Mouse (Mus musculus) liver, embryonic 16.5 days (tissue): ENCODE results near the gene Golph3l. TPM values are rescaled to one million over a fixed set of nuclear protein-coding genes. Genes with fewer than 3 reads are reported as not detected.
"Not testable (repeated sequence)": the region's sequence is repeated elsewhere in the genome, so short reads cannot be mapped to it uniquely, and the experiment has no call there.

Experiments used
- ATAC-seq: fragments of 200-750 bp; cut with Nextera tagmentation; 2 replicates; pipeline ENCODE4 v1.8.0; 2017; ENCODE audit warnings: low read depth, mild to moderate bottlenecking, moderate number of reproducible peaks, moderate library complexity
- H3K27ac ChIP-seq: fragments of 300-500 bp; sonication (generic); 2 replicates; pipeline ENCODE4 v1.5.1; 2014; ENCODE audit warnings: mild to moderate bottlenecking, low read length
- H3K27me3 ChIP-seq: fragments of 300-500 bp; sonication (generic); 2 replicates; pipeline ENCODE4 v1.6.1; 2014; ENCODE audit warnings: low read depth, low read length, mixed read lengths; ENCODE audit not compliant: control insufficient read depth, insufficient read depth
- H3K36me3 ChIP-seq: fragments of 300-500 bp; sonication (generic); 2 replicates; pipeline ENCODE4 v1.6.1; 2014; ENCODE audit warnings: mild to moderate bottlenecking; ENCODE audit not compliant: control insufficient read depth, insufficient read depth
- H3K4me1 ChIP-seq: fragments of 300-500 bp; sonication (generic); 2 replicates; pipeline ENCODE4 v1.6.1; 2014; ENCODE audit warnings: low read depth, low read length, mixed read lengths; ENCODE audit not compliant: control insufficient read depth
- H3K4me2 ChIP-seq: fragments of 300-500 bp; sonication (generic); 2 replicates; pipeline ENCODE4 v1.6.1; 2014; ENCODE audit warnings: low read depth, low read length, mixed read lengths
- H3K4me3 ChIP-seq: fragments of 300-500 bp; sonication (generic); 2 replicates; pipeline ENCODE4 v1.5.1; 2014; ENCODE audit warnings: low read depth, mild to moderate bottlenecking, low read length
- H3K9ac ChIP-seq: fragments of 300-500 bp; sonication (generic); 2 replicates; pipeline ENCODE4 v1.6.1; 2014; ENCODE audit warnings: low read depth, low read length
- H3K9me3 ChIP-seq: fragments of 300-500 bp; sonication (generic); replicated peaks from 2 replicates; pipeline ENCODE4 v1.6.1; 2016; ENCODE audit warnings: low read length; ENCODE audit not compliant: control insufficient read depth
- WGBS: fragments of 180-500 bp; shearing (Covaris S2); extraction: QIAGEN DNeasy Blood & Tissue Kit; methylation state at CpG from one replicate; pipeline ENCODE4 v1.1.7; 2014; ENCODE audit not compliant: insufficient replicate concordance; 5-methylcytosine and 5-hydroxymethylcytosine counted together
- polyA plus RNA-seq: library from polyadenylated mRNA; unstranded; fragments of >200 nt; fragmentation: Nextera tagmentation; extraction: Ambion mirVana; gene quantifications from 2 replicates; pipeline ENCODE4 v1.2.1, GENCODE M21; 2015

The Golph3l gene
- 31.4 and 33.2 TPM in 2 replicates for polyA plus RNA-seq

DNA sequence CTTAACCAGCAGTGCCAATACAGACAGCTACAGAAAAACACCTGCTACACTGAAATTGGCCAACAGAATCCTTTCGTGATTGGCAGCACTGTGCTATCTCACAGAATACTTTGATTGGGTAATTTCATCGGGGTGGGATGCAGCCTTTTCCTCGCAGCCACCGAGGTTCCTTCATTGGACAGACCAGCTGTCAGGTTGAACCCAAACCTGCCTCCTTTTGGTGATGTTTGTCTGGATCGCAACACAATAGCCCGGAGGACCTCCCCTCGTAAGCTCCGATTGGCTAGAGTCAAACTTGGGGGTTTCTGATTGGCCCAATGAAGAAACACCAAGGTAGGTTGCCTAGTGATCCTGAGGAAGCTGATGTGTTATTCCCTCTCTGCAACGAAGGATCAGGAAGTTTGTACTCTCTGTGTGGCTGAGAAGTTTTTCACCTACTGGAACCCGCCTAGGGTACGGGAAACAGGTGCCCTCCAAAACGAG lies at the start of gene Golph3l:
Golph3l (plus strand) TSS at position 331 of the 483 bp plus-strand sequence.
- peak; percentile 100 for ATAC-seq
- Histone ChIP-seq H3K4me2 (peak within 1 kb of the TSS; percentile 89), H3K27ac (peak within 1 kb of the TSS; percentile 98), H3K9ac (peak within 1 kb of the TSS; percentile 85), H3K4me1 (peaks cover 7% of the 10 kb centered on the region), H3K4me3 (peak within 1 kb of the TSS; percentile 98), H3K36me3 (peaks cover 12% of the 10 kb centered on the region), H3K9me3 (no peaks in the 10 kb centered on the region), H3K27me3 (no peaks in the 10 kb centered on the region)
- WGBS, result under 1% methylated on average over 12 of the region's 12 CpGs

GRCm38 (mm10) chr3:95538936-95539335 lies 49.8 kb upstream of the Golph3l start:
- Histone ChIP-seq H3K27ac (no peak overlapping the region), H3K4me1 (no peaks in the 10 kb centered on the region), H3K4me2 (no peak overlapping the region), H3K4me3 (no peak overlapping the region), H3K9ac (no peak overlapping the region), H3K36me3 (no peaks in the 10 kb centered on the region), H3K9me3 (no peaks in the 10 kb centered on the region), H3K27me3 (no peaks in the 10 kb centered on the region)
- 79% methylated on average over 10 of the region's 10 CpGs for WGBS
- no peak for ATAC-seq

DNA sequence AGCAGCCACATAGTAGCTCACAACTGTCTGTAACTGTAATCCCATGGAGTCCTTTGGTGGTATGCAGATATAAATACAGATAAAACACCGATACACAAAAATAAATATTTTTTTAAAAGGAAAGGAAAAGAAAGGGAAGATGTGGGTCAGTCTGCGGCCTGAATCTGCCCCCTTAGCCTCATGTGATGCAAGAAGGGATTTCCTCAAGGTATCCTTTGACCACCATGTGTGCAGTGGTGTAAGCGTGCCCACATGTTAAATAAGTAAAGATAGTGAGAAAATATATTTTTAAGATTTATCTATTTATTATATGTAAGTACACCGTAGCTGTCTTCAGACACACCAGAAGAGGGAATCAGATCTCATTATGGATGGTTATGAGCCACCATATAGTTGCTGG lies 48.9 kb upstream of the Golph3l start:
- H3K27ac ChIP-seq, result no peak overlapping the region

DNA sequence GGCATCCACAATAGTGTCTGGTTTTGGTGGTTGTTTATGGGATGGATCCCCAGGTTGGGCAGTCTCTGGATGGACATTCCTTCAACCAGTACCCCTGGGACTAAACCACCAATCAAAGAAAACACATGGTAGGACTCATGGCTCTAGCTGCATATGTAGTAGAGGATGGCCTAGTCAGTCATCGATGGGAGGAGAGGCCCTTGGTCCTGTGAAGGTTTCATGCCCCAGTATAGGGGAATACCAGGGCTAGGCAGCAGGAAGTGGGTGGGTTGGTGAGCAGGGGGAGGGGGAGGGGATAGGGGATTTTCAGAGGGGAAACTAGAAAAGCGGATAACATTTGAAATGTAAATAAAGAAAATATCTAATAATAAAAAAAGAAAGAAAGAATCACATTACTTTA lies 47.5 kb upstream of the Golph3l start:
- not testable (repeated sequence) for H3K4me2 ChIP-seq, H3K4me1 ChIP-seq, H3K9ac ChIP-seq, H3K9me3 ChIP-seq, H3K27me3 ChIP-seq, ATAC-seq, H3K4me3 ChIP-seq, H3K36me3 ChIP-seq, H3K27ac ChIP-seq
- WGBS, result 28% methylated on average over 2 of the region's 2 CpGs

More for the DNA sequence above, 48.9 kb upstream of the Golph3l start:
- H3K9me3 ChIP-seq, result no peaks in the 10 kb centered on the region
- H3K9ac ChIP-seq, result no peak overlapping the region
- no peak overlapping the region for H3K4me2 ChIP-seq
- no peaks in the 10 kb centered on the region for H3K4me1 ChIP-seq
- no peaks in the 10 kb centered on the region; the same call in 1 of the 2 replicates for H3K27me3 ChIP-seq
- no peak for ATAC-seq
- no peak overlapping the region for H3K4me3 ChIP-seq
- H3K36me3 ChIP-seq, result no peaks in the 10 kb centered on the region
- 72% methylated on average over 4 of the region's 4 CpGs for WGBS

DNA sequence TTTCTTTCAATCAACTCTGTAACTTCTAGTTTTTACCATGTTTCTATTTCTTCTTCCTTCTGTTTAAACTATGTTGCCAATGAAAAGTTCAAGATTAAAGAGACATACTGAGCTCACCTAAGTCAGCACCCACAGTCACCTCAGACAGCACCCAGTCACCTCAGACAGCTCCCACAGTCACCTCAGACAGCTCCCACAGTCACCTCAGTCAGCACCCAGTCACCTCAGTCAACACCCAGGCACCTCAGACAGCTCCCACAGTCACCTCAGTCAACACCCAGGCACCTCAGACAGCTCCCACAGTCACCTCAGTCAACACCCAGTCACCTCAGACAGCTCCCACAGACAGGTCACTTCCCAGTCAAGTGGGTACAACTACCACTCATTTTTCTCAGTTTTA lies 46.6 kb upstream of the Golph3l start:
- no peak overlapping the region for H3K4me2 ChIP-seq
- no peak overlapping the region for H3K27ac ChIP-seq
- ATAC-seq, result no peak
- no peaks in the 10 kb centered on the region for H3K4me1 ChIP-seq
- no peaks in the 10 kb centered on the region; the same call in 1 of the 2 replicates for H3K27me3 ChIP-seq
- no peak overlapping the region for H3K9ac ChIP-seq
- H3K9me3 ChIP-seq, result no peaks in the 10 kb centered on the region
- no peak overlapping the region for H3K4me3 ChIP-seq
- no peaks in the 10 kb centered on the region for H3K36me3 ChIP-seq

- H3K9me3 ChIP-seq, result no peaks in the 10 kb centered on the region
- no peak overlapping the region for H3K27ac ChIP-seq
- no peak for ATAC-seq
- H3K36me3 ChIP-seq, result no peaks in the 10 kb centered on the region
- no peak overlapping the region for H3K9ac ChIP-seq
- no peaks in the 10 kb centered on the region for H3K4me1 ChIP-seq
- H3K4me2 ChIP-seq, result no peak overlapping the region
- no peaks in the 10 kb centered on the region; the same call in 1 of the 2 replicates for H3K27me3 ChIP-seq
- H3K4me3 ChIP-seq, result no peak overlapping the region
- 70% methylated on average over 7 of the region's 7 CpGs for WGBS
These were observed 45.8 kb upstream of the Golph3l start for GRCm38 (mm10) chr3:95542981-95543380.

DNA sequence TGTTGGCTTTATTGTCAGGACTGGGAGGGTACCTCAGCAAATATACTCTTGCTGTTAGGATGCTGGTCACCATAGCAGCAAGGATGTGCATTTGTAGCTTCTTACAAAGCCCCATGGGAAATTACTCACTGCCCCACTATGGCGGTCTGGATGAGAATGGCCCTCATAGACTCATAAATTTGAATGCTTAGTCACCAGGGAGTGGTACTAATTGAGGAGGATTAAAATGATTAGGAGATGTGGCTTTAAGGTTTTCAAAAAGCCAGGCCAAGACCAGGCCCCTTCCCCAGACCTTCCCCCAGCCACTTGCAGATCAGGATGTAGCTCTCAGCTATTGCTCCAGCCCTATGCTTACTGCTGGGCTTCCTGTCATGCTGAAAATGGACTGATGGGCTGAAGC lies 38.6 kb upstream of the Golph3l start:
- 77% methylated on average over 1 of the region's 1 CpGs for WGBS
- no peak overlapping the region for H3K4me2 ChIP-seq
- no peak overlapping the region for H3K4me3 ChIP-seq
- no peak overlapping the region for H3K9ac ChIP-seq
- H3K27ac ChIP-seq, result no peak overlapping the region
- no peaks in the 10 kb centered on the region for H3K4me1 ChIP-seq
- no peaks in the 10 kb centered on the region for H3K9me3 ChIP-seq
- H3K36me3 ChIP-seq, result no peaks in the 10 kb centered on the region
- no peak for ATAC-seq
- H3K27me3 ChIP-seq, result no peaks in the 10 kb centered on the region

DNA sequence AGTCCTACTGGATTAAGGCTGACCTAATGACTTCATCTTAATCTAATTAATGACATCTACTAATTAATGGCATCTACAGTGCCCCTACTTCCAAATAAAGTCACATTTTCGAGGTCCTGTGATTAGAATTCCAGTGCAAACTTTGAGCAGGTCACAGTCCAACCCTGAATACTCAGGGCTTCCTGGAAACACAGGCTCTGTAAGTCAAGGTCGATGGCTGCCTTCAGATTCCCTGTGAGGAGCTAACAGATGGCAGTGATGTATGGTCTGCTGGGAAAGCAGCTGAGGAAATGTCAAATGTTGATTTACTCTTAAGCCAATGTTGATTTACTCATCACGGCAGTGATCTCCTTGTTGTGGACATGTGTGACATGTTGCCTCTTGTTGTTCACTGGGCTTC lies 34.7 kb upstream of the Golph3l start:
- Histone ChIP-seq H3K4me3 (no peak overlapping the region), H3K9me3 (no peaks in the 10 kb centered on the region), H3K36me3 (no peaks in the 10 kb centered on the region), H3K9ac (no peak overlapping the region), H3K27ac (no peak overlapping the region), H3K4me1 (no peaks in the 10 kb centered on the region), H3K4me2 (no peak overlapping the region), H3K27me3 (no peaks in the 10 kb centered on the region)
- no peak for ATAC-seq
- WGBS, result 42% methylated on average over 3 of the region's 3 CpGs

DNA sequence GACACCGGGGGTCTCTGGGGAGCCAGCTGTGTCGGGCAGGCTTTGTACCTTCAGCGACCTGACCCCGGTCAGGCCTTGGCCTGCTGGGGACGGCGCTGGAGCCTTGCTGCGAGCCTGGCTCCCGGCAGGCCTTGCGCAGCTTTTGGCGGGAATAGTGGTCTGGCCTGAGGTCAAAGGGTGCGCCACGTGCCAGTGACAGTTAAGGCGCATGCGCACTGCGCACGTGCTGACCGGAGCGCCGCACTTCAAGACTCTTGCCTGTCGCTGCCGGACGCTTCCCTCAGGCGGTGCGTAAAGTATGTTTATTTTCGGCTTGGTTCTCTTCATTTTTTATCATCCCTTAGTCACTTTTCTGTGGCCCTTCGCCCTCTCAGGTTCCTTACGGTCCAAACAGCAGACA lies 29.3 kb upstream of the Golph3l start, which contains the start of gene Hormad1:
Hormad1 (plus strand) TSS at position 241 of the 400 bp plus-strand sequence.
- no peaks in the 10 kb centered on the region for H3K36me3 ChIP-seq
- H3K4me1 ChIP-seq, result no peaks in the 10 kb centered on the region
- ATAC-seq, result no peak
- no peak within 1 kb of the TSS for H3K9ac ChIP-seq
- no peak within 1 kb of the TSS for H3K27ac ChIP-seq
- no peaks in the 10 kb centered on the region for H3K9me3 ChIP-seq
- H3K4me2 ChIP-seq, result no peak within 1 kb of the TSS
- H3K27me3 ChIP-seq, result no peaks in the 10 kb centered on the region
- 90% methylated on average over 27 of the region's 27 CpGs for WGBS
- H3K4me3 ChIP-seq, result no peak within 1 kb of the TSS
